Mouse (Mus musculus): ENCODE measurements around the gene Galnt12. TPM values are rescaled to one million over a fixed set of nuclear protein-coding genes. Genes with fewer than 3 reads are reported as not detected.

The Galnt12 gene
- polyA plus RNA-seq, 1 experiment from 2014 or later: 57.9 TPM

GRCm38 (mm10) chr4:47138411-47138810 is 46.7 kb downstream of the Galnt12 start:
- 76% methylated on average over 7 of the region's 7 CpGs for WGBS
- DNase-seq (ENCODE audit: low spot score): no peak
- H3K4me3 ChIP-seq (ENCODE audit: low read depth, low read length): no peak overlapping the region
- H3K9me3 ChIP-seq (ENCODE audit: control insufficient read depth, low read length): no peaks in the 10 kb centered on the region
- no peaks in the 10 kb centered on the region for H3K27me3 ChIP-seq (ENCODE audit: control insufficient read depth, insufficient read depth, low read length)
- H3K9ac ChIP-seq (ENCODE audit: low read length): no peak overlapping the region
- 0 out of 2 replicates have a peak, but pooled peaks cover 2% of the 10 kb centered on the region for H3K4me1 ChIP-seq (replicated peaks; ENCODE audit: control insufficient read depth, insufficient read depth)
- no peak for TF ChIP-seq EP300 (optimal IDR thresholded peaks at IDR 0.05)
- no peak for TF ChIP-seq CTCF (IDR thresholded peaks at IDR 0.05; ENCODE audit: low read depth)
- H3K4me2 ChIP-seq (replicated peaks; ENCODE audit: low read depth): no peak overlapping the region
- peak overlapping the region; percentile 49; the same call in 1 of the 2 replicates for H3K27ac ChIP-seq (replicated peaks)
- no peaks in the 10 kb centered on the region for H3K36me3 ChIP-seq (ENCODE audit: control insufficient read depth, insufficient read depth, low read length)
- ATAC-seq (ENCODE audit: low FRiP score, low TSS enrichment): no peak

DNA sequence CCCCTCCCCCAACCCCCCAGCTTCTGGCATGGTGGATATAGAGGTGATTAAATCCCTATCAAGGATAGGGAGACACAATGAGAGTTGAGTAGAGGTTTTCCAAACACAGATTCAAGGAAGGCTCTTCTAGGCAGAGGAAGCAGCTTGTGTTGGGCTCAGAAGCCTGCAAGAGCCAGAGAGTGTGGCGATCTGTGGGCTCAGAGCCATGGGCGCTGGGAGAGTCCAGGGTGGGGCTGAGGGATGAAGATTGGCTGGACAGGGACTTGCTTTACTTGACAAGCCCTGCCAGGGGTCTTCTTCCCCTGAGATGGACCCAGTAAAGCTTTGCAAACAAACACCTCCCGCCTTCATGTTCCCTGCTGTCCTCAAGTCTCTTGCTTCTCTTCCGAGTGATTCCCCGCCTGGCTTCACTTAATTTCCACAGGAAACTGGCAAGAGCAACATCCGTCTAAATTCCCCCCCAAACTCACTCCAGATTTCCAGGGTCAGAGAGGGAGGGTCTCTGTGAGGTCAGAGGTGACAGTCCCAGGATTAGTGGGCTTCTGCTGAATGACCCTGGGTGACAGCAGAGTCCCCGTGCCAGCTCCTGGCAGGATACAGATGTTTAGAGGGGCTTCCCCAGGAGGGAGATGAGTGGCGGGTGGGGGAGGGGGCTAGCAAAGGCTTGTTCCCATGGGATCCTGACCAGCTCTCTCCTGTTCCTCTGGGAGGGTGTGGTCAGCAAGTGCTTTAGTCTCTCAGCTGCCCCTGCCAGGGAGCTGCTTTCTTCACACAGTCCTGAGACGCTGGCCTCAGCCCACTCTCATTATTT is 47.5 kb downstream of the Galnt12 start:
- no peaks in the 10 kb centered on the region for H3K27me3 ChIP-seq (ENCODE audit: control insufficient read depth, insufficient read depth, low read length)
- no peak for DNase-seq (ENCODE audit: low spot score)
- H3K9ac ChIP-seq (ENCODE audit: low read length): no peak overlapping the region
- H3K36me3 ChIP-seq (ENCODE audit: control insufficient read depth, insufficient read depth, low read length): no peaks in the 10 kb centered on the region
- TF ChIP-seq CTCF (IDR thresholded peaks at IDR 0.05; ENCODE audit: low read depth) (no peak), EP300 (optimal IDR thresholded peaks at IDR 0.05) (no peak)
- 26% methylated on average over 9 of the region's 9 CpGs for WGBS
- 0 out of 2 replicates have a peak, but pooled peaks cover 2% of the 10 kb centered on the region for H3K4me1 ChIP-seq (replicated peaks; ENCODE audit: control insufficient read depth, insufficient read depth)
- H3K4me3 ChIP-seq (ENCODE audit: low read depth, low read length): no peak overlapping the region
- H3K4me2 ChIP-seq (replicated peaks; ENCODE audit: low read depth): no peak overlapping the region
- H3K27ac ChIP-seq (replicated peaks): peak overlapping the region; percentile 49; the same call in 1 of the 2 replicates
- peak; percentile 29; the same call in 1 of the 2 replicates for ATAC-seq (ENCODE audit: low FRiP score, low TSS enrichment)
- H3K9me3 ChIP-seq (ENCODE audit: control insufficient read depth, low read length): no peaks in the 10 kb centered on the region

DNA sequence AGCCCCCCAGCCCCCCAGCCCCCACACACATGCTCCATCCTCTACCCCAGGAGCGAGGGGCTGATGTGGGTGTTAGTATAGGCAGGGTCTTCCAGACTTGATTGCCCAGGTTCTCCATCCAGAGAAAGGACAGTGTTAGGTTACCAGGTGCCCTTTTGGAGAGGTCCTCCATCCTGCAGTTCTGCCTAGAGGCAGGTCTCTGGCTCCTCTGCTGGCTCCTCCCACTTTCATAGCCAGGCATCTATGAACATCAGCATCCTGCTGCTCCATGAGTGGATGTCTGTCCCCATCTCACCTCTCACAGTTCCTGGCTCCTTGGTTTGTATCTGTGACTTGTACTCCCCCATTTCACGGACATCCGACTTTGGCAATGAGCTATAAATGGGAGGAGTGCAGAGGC is 48.6 kb downstream of the Galnt12 start:
- Histone ChIP-seq H3K4me1 (replicated peaks; ENCODE audit: control insufficient read depth, insufficient read depth) (0 out of 2 replicates have a peak, but pooled peaks cover 2% of the 10 kb centered on the region), H3K4me2 (replicated peaks; ENCODE audit: low read depth) (no peak overlapping the region)
- WGBS: 90% methylated on average over 3 of the region's 3 CpGs

DNA sequence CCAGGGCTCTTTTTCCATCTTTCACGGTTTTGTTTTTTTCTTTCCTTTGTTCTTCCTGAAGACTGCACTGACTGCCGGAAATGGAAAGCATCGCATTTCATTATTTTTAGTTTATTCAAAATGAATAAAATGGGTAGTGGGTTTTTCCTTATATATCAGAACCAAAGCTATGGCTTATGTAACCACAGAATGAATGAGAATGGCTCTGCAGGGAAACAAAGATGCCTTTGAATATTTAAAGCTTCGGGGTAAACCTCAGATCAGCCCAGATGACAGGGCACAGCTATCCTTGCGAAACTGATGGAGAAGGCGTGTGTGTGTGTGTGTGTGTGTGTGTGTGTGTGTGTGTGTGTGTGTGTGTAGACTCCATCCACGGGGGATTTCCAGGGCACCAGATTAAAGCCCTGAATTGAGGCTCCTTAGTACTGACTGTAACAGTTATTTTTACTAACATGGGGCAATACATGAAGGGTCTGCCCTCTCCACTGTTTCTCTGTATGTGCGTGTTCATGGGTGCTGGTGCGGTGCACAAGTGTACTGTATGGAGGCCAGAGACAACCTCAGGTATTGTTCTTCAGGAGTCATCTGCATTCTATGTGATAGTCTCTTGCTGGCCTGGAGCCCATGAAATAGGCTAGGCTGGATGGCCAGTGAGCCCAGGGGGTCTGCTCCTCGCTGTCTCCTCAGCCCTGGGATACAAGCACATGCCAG is 49.9 kb downstream of the Galnt12 start:
- no peaks in the 10 kb centered on the region for H3K9me3 ChIP-seq (ENCODE audit: control insufficient read depth, low read length)
- no peak overlapping the region for H3K4me3 ChIP-seq (ENCODE audit: low read depth, low read length)
- no peak overlapping the region for H3K9ac ChIP-seq (ENCODE audit: low read length)
- ATAC-seq (ENCODE audit: low FRiP score, low TSS enrichment) (no peak), DNase-seq (ENCODE audit: low spot score) (no peak)
- no peaks in the 10 kb centered on the region for H3K27me3 ChIP-seq (ENCODE audit: control insufficient read depth, insufficient read depth, low read length)
- H3K27ac ChIP-seq (replicated peaks): no peak overlapping the region
- H3K36me3 ChIP-seq (ENCODE audit: control insufficient read depth, insufficient read depth, low read length): no peaks in the 10 kb centered on the region
- no peak overlapping the region for H3K4me2 ChIP-seq (replicated peaks; ENCODE audit: low read depth)
- 75% methylated on average over 10 of the region's 10 CpGs for WGBS
- 0 out of 2 replicates have a peak, but pooled peaks cover 2% of the 10 kb centered on the region for H3K4me1 ChIP-seq (replicated peaks; ENCODE audit: control insufficient read depth, insufficient read depth)
- TF ChIP-seq CTCF (IDR thresholded peaks at IDR 0.05; ENCODE audit: low read depth) (no peak), EP300 (optimal IDR thresholded peaks at IDR 0.05) (no peak)

More for the DNA sequence above, 48.6 kb downstream of the Galnt12 start:
- ATAC-seq (ENCODE audit: low FRiP score, low TSS enrichment) (no peak), DNase-seq (ENCODE audit: low spot score) (no peak)
- Histone ChIP-seq H3K9ac (ENCODE audit: low read length) (no peak overlapping the region), H3K4me3 (ENCODE audit: low read depth, low read length) (no peak overlapping the region), H3K36me3 (ENCODE audit: control insufficient read depth, insufficient read depth, low read length) (no peaks in the 10 kb centered on the region), H3K9me3 (ENCODE audit: control insufficient read depth, low read length) (no peaks in the 10 kb centered on the region), H3K27ac (replicated peaks) (no peak overlapping the region), H3K27me3 (ENCODE audit: control insufficient read depth, insufficient read depth, low read length) (no peaks in the 10 kb centered on the region)
- no peak for TF ChIP-seq EP300 (optimal IDR thresholded peaks at IDR 0.05)
- no peak for TF ChIP-seq CTCF (IDR thresholded peaks at IDR 0.05; ENCODE audit: low read depth)

DNA sequence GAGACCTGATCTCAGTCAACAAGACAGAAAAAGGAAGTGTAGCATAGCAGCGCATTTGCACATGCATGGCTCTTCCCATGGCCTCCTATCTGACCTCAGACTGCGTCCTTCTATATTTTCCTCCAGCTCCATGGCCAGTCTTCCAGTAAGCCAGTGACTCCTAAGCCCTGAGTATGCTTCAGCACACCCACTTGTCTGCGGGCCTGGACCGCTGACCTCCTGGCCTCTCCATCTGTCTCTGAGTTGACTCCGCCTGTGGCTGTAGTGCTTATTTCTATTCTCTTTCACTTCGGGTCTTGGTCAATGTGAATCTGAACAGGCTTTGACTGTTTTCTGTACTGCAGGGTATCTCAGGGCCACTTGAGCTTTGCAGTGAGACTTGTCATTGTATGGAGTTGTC is 52.1 kb downstream of the Galnt12 start:
- DNase-seq (ENCODE audit: low spot score) (no peak), ATAC-seq (ENCODE audit: low FRiP score, low TSS enrichment) (no peak)
- H3K27me3 ChIP-seq (ENCODE audit: control insufficient read depth, insufficient read depth, low read length): no peaks in the 10 kb centered on the region
- H3K4me2 ChIP-seq (replicated peaks; ENCODE audit: low read depth): no peak overlapping the region
- no peaks in the 10 kb centered on the region for H3K36me3 ChIP-seq (ENCODE audit: control insufficient read depth, insufficient read depth, low read length)
- H3K27ac ChIP-seq (replicated peaks): no peak overlapping the region
- 0 out of 2 replicates have a peak, but pooled peaks cover 2% of the 10 kb centered on the region for H3K4me1 ChIP-seq (replicated peaks; ENCODE audit: control insufficient read depth, insufficient read depth)
- TF ChIP-seq EP300 (optimal IDR thresholded peaks at IDR 0.05) (no peak), CTCF (IDR thresholded peaks at IDR 0.05; ENCODE audit: low read depth) (no peak)
- H3K9ac ChIP-seq (ENCODE audit: low read length): no peak overlapping the region
- H3K4me3 ChIP-seq (ENCODE audit: low read depth, low read length): no peak overlapping the region
- H3K9me3 ChIP-seq (ENCODE audit: control insufficient read depth, low read length): no peaks in the 10 kb centered on the region
- 74% methylated on average over 6 of the region's 6 CpGs for WGBS

All from stomach, postnatal 0 days (tissue).